Mouse (Mus musculus): ENCODE data around the gene Nipa1. TPM values are rescaled to one million over a fixed set of nuclear protein-coding genes. Genes with fewer than 3 reads are reported as not detected.

The Nipa1 gene
- polyA plus RNA-seq, 1 experiment from 2014 or later: 14.8 TPM

- Histone ChIP-seq H3K9ac (peak within 1 kb of the TSS; percentile 91), H3K9me3 (replicated peaks) (no peaks in the 10 kb centered on the region), H3K36me3 (ENCODE audit: poor library complexity, severe bottlenecking) (peaks cover 5% of the 10 kb centered on the region; the same call in 1 of the 2 replicates), H3K4me1 (peaks cover 18% of the 10 kb centered on the region), H3K4me2 (peak within 1 kb of the TSS; percentile 75), H3K4me3 (peak within 1 kb of the TSS; percentile 93), H3K27ac (peak within 1 kb of the TSS; percentile 80), H3K27me3 (no peaks in the 10 kb centered on the region)
- peak; percentile 98 for ATAC-seq
- under 1% methylated on average over 69 of the region's 70 CpGs for WGBS
Observed at GRCm38 (mm10) chr7:55962004-55962908, 57.5 kb downstream of the Nipa1 start, which contains the start of gene Nipa2. Nipa2 (minus strand) TSS chr7:55962476.

DNA sequence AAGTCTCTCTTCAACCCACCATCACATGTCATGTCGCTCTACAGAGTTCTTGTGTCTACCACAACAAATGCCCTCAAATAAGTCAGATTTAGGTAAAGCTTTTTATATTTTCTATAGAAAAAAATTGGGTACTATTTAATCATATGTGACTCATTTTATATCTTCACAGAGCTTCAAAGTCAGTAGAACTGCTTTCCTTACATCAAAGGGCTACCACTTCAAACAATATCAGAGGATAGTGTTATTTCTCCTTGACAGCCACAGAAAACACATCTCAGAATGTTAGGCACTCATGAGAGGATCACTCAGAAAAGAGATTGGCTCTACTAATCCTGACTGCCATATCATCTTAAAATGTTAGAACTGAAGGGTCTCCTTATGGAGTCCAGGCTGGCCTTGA, 59.2 kb downstream of the Nipa1 start:
- 96% methylated on average over 1 of the region's 1 CpGs for WGBS
- H3K4me1 ChIP-seq: peaks cover 18% of the 10 kb centered on the region
- no peaks in the 10 kb centered on the region for H3K9me3 ChIP-seq (replicated peaks)
- no peak overlapping the region for H3K4me2 ChIP-seq
- no peak for ATAC-seq
- H3K4me3 ChIP-seq: no peak overlapping the region
- H3K36me3 ChIP-seq (ENCODE audit: poor library complexity, severe bottlenecking): peaks cover 11% of the 10 kb centered on the region; the same call in 1 of the 2 replicates
- no peak overlapping the region for H3K27ac ChIP-seq
- H3K27me3 ChIP-seq: no peaks in the 10 kb centered on the region
- no peak overlapping the region for H3K9ac ChIP-seq

GRCm38 (mm10) chr7:55959801-55960200, 60.0 kb downstream of the Nipa1 start:
- H3K9ac ChIP-seq: no peak overlapping the region
- H3K4me1 ChIP-seq: peaks cover 18% of the 10 kb centered on the region
- H3K9me3 ChIP-seq (replicated peaks): no peaks in the 10 kb centered on the region; the same call in 1 of the 2 replicates
- ATAC-seq: no peak
- H3K4me2 ChIP-seq: no peak overlapping the region
- 94% methylated on average over 3 of the region's 3 CpGs for WGBS
- H3K36me3 ChIP-seq (ENCODE audit: poor library complexity, severe bottlenecking): peaks cover 13% of the 10 kb centered on the region; the same call in 1 of the 2 replicates
- no peaks in the 10 kb centered on the region for H3K27me3 ChIP-seq
- no peak overlapping the region for H3K27ac ChIP-seq
- H3K4me3 ChIP-seq: no peak overlapping the region

GRCm38 (mm10) chr7:55957916-55958315, 61.8 kb downstream of the Nipa1 start:
- peaks cover 23% of the 10 kb centered on the region; the same call in 1 of the 2 replicates for H3K36me3 ChIP-seq (ENCODE audit: poor library complexity, severe bottlenecking)
- ATAC-seq: no peak
- H3K27me3 ChIP-seq: no peaks in the 10 kb centered on the region
- H3K9me3 ChIP-seq (replicated peaks): no peaks in the 10 kb centered on the region; the same call in 1 of the 2 replicates
- H3K27ac ChIP-seq: no peak overlapping the region
- H3K4me2 ChIP-seq: no peak overlapping the region
- H3K4me3 ChIP-seq: no peak overlapping the region
- H3K4me1 ChIP-seq: peaks cover 13% of the 10 kb centered on the region
- H3K9ac ChIP-seq: no peak overlapping the region
- WGBS: 95% methylated on average over 4 of the region's 4 CpGs

GRCm38 (mm10) chr7:55957178-55957577, 62.6 kb downstream of the Nipa1 start:
- Histone ChIP-seq H3K4me3 (no peak overlapping the region), H3K9me3 (replicated peaks) (no peaks in the 10 kb centered on the region; the same call in 1 of the 2 replicates), H3K27ac (no peak overlapping the region), H3K36me3 (ENCODE audit: poor library complexity, severe bottlenecking) (peaks cover 23% of the 10 kb centered on the region; the same call in 1 of the 2 replicates), H3K27me3 (no peaks in the 10 kb centered on the region), H3K4me1 (peaks cover 11% of the 10 kb centered on the region), H3K9ac (no peak overlapping the region), H3K4me2 (no peak overlapping the region)
- WGBS: 94% methylated on average over 3 of the region's 3 CpGs
- ATAC-seq: no peak

GRCm38 (mm10) chr7:55956054-55956453, 63.7 kb downstream of the Nipa1 start:
- Histone ChIP-seq H3K4me2 (no peak overlapping the region), H3K27me3 (no peaks in the 10 kb centered on the region), H3K9me3 (replicated peaks) (no peaks in the 10 kb centered on the region; the same call in 1 of the 2 replicates), H3K27ac (no peak overlapping the region), H3K4me1 (peaks cover 5% of the 10 kb centered on the region), H3K9ac (no peak overlapping the region), H3K36me3 (ENCODE audit: poor library complexity, severe bottlenecking) (peaks cover 23% of the 10 kb centered on the region; the same call in 1 of the 2 replicates), H3K4me3 (no peak overlapping the region)
- 95% methylated on average over 2 of the region's 2 CpGs for WGBS
- ATAC-seq: no peak

- no peak overlapping the region for H3K4me3 ChIP-seq
Observed at GRCm38 (mm10) chr7:55938341-55938740, 81.4 kb downstream of the Nipa1 start.

GRCm38 (mm10) chr7:55935025-55935424, 84.7 kb downstream of the Nipa1 start:
- 94% methylated on average over 2 of the region's 2 CpGs for WGBS

More at GRCm38 (mm10) chr7:55938341-55938740, 81.4 kb downstream of the Nipa1 start:
- no peak overlapping the region for H3K4me2 ChIP-seq
- no peaks in the 10 kb centered on the region for H3K9me3 ChIP-seq (replicated peaks)
- H3K27me3 ChIP-seq: no peaks in the 10 kb centered on the region
- H3K9ac ChIP-seq: no peak overlapping the region
- H3K36me3 ChIP-seq (ENCODE audit: poor library complexity, severe bottlenecking): peaks cover 19% of the 10 kb centered on the region; the same call in 1 of the 2 replicates
- H3K27ac ChIP-seq: no peak overlapping the region
- H3K4me1 ChIP-seq: no peaks in the 10 kb centered on the region
- WGBS: 90% methylated on average over 4 of the region's 4 CpGs
- no peak for ATAC-seq

GRCm38 (mm10) chr7:55928649-55929048, 91.1 kb downstream of the Nipa1 start:
- Histone ChIP-seq H3K4me2 (no peak overlapping the region), H3K27me3 (no peaks in the 10 kb centered on the region), H3K27ac (no peak overlapping the region), H3K9ac (no peak overlapping the region), H3K4me1 (no peaks in the 10 kb centered on the region), H3K9me3 (replicated peaks) (no peaks in the 10 kb centered on the region), H3K36me3 (ENCODE audit: poor library complexity, severe bottlenecking) (peaks cover 69% of the 10 kb centered on the region), H3K4me3 (no peak overlapping the region)
- ATAC-seq: no peak
- 85% methylated on average over 2 of the region's 2 CpGs for WGBS

More at GRCm38 (mm10) chr7:55935025-55935424, 84.7 kb downstream of the Nipa1 start:
- no peaks in the 10 kb centered on the region for H3K9me3 ChIP-seq (replicated peaks)
- H3K36me3 ChIP-seq (ENCODE audit: poor library complexity, severe bottlenecking): peaks cover 29% of the 10 kb centered on the region
- H3K4me3 ChIP-seq: no peak overlapping the region
- no peak overlapping the region for H3K4me2 ChIP-seq
- H3K4me1 ChIP-seq: no peaks in the 10 kb centered on the region
- H3K27ac ChIP-seq: no peak overlapping the region
- no peaks in the 10 kb centered on the region for H3K27me3 ChIP-seq
- no peak for ATAC-seq
- H3K9ac ChIP-seq: no peak overlapping the region

Other genes with a start within 250 kb of the Nipa1 start
- gene Tubgcp5, start 225.8 kb downstream of the Nipa1 start, polyA plus RNA-seq (2015; fragmentation: Nextera tagmentation; extraction: Ambion mirVana): 39.0 and 39.3 TPM in 2 replicates
- gene Cyfip1, start 178.2 kb downstream of the Nipa1 start, polyA plus RNA-seq (2015; fragmentation: Nextera tagmentation; extraction: Ambion mirVana): 65.2 and 67.2 TPM in 2 replicates
- 39.3 and 41.9 TPM in 2 replicates for gene Nipa2, start 57.5 kb downstream of the Nipa1 start, polyA plus RNA-seq (2015; fragmentation: Nextera tagmentation; extraction: Ambion mirVana)
- 42.3 and 45.4 TPM in 2 replicates for gene Herc2, start 30.2 kb upstream of the Nipa1 start, polyA plus RNA-seq (2015; fragmentation: Nextera tagmentation; extraction: Ambion mirVana)
- 0.66 and 0.87 TPM in 2 replicates for gene Oca2, start 219.8 kb upstream of the Nipa1 start, polyA plus RNA-seq (2015; fragmentation: Nextera tagmentation; extraction: Ambion mirVana)

Measured in forebrain, embryonic 13.5 days (tissue).